ENCODE assay signal across 8 mouse cellular contexts in genomic region chr4:133675594-133676016, GRCm38 (mm10). TPM values are rescaled to one million over a fixed set of nuclear protein-coding genes. Genes with fewer than 3 reads are reported as not detected.
DNase-seq lines count a peak whose midpoint lies in the region; ATAC-seq lines count a peak whose summit lies in the region.

No protein-coding gene starts in this region.

- no peaks in the 10 kb centered on the region for H3K9me3 ChIP-seq in heart, embryonic 11.5 days (replicated peaks; ENCODE audit: control insufficient read depth, low read length)
- no peaks in the 10 kb centered on the region for H3K9me3 ChIP-seq in kidney, embryonic 16.5 days (ENCODE audit: low read length)

- DNase-seq in left cerebral cortex, postnatal 14 days (ENCODE audit: low spot score in 2 of 2) = peak; percentile 49 to 59
- no peak for DNase-seq in left cerebral cortex, adult 18-20 months (ENCODE audit: low spot score in 2 of 2)
- peak; percentile 75 for DNase-seq in embryo, embryonic 9.5 days (ENCODE audit: extremely low spot score)
- peak; percentile 87 for DNase-seq in lung, postnatal 10 days
- peak; percentile 75 to 83 for DNase-seq in right cerebral cortex, postnatal 10 days (ENCODE audit: low spot score in 2 of 2)

- 0 out of 2 replicates have a peak, but pooled peaks have one; percentile 15 for ATAC-seq in heart, embryonic 11.5 days (replicated peaks; ENCODE audit: insufficient number of reproducible peaks, low FRiP score, low TSS enrichment)
- ATAC-seq in kidney, embryonic 16.5 days (ENCODE audit: low FRiP score, low TSS enrichment) = peak; percentile 57
- no peak for ATAC-seq in activated CD4-positive, CD25-positive, alpha-beta regulatory T cell, adult 4 months

- intact Hi-C loops in left cerebral cortex, postnatal 14 days (cut with DNase I) = no loop called here

- peaks cover 5% of the 10 kb centered on the region for H3K36me3 ChIP-seq in heart, embryonic 11.5 days (ENCODE audit: control insufficient read depth, insufficient read depth, low read length)
- peaks cover 23% of the 10 kb centered on the region for H3K36me3 ChIP-seq in kidney, embryonic 16.5 days (ENCODE audit: insufficient read depth, low read length)

- peak overlapping the region; percentile 45 for H3K4me2 ChIP-seq in heart, embryonic 11.5 days
- H3K4me2 ChIP-seq in kidney, embryonic 16.5 days (replicated peaks; ENCODE audit: low read depth, low read length) = 0 out of 2 replicates have a peak overlapping the region, but pooled peaks have one; percentile 5

- peaks cover 41% of the 10 kb centered on the region for H3K4me1 ChIP-seq in heart, embryonic 11.5 days (ENCODE audit: control insufficient read depth, insufficient read depth, low read length)
- H3K4me1 ChIP-seq in kidney, embryonic 16.5 days (ENCODE audit: insufficient read depth, low read length) = peaks cover 54% of the 10 kb centered on the region

- no peaks in the 10 kb centered on the region for H3K27me3 ChIP-seq in heart, embryonic 11.5 days (ENCODE audit: control insufficient read depth, insufficient read depth, low read length)
- no peaks in the 10 kb centered on the region for H3K27me3 ChIP-seq in kidney, embryonic 16.5 days (ENCODE audit: insufficient read depth, low read length)

- peak overlapping the region; percentile 43 for H3K9ac ChIP-seq in heart, embryonic 11.5 days (ENCODE audit: low read depth, low read length)
- no peak overlapping the region for H3K9ac ChIP-seq in kidney, embryonic 16.5 days (replicated peaks; ENCODE audit: low read length)

- H3K4me3 ChIP-seq in heart, embryonic 11.5 days (ENCODE audit: low read depth, low read length) = no peak overlapping the region
- H3K4me3 ChIP-seq in kidney, embryonic 16.5 days (ENCODE audit: low read length) = no peak overlapping the region

- H3K27ac ChIP-seq in heart, embryonic 11.5 days (ENCODE audit: low read depth, low read length) = peak overlapping the region; percentile 81
- peak overlapping the region; percentile 72 for H3K27ac ChIP-seq in kidney, embryonic 16.5 days (ENCODE audit: low read length)

- 0% methylated on average over 5 of the region's 5 CpGs for WGBS in heart, embryonic 11.5 days (ENCODE audit: insufficient replicate concordance)
- WGBS in kidney, embryonic 16.5 days = 1% methylated on average over 5 of the region's 5 CpGs

RNA-seq across cellular contexts. Expression of gene Pigv, which starts 3.2 kb away (rescaled TPM):
- total RNA-seq in left cerebral cortex, postnatal 14 days (2021) = 1 to 10 TPM; 6.2 TPM
- 1 to 10 TPM; 7.1 to 9.7 TPM for total RNA-seq in left cerebral cortex, adult 18-20 months (2021)
- 11.4 and 13.9 TPM in 2 replicates for polyA plus RNA-seq in heart, embryonic 11.5 days (2014; fragmentation: Nextera tagmentation; extraction: Ambion mirVana)
- 19.2 and 22.7 TPM in 2 replicates for polyA plus RNA-seq in kidney, embryonic 16.5 days (2015; fragmentation: Nextera tagmentation; extraction: Ambion mirVana)
- 10 to 100 TPM; 10.6 to 11.9 TPM for polyA plus RNA-seq in activated CD4-positive, CD25-positive, alpha-beta regulatory T cell, adult 4 months (2017; shearing (Covaris generic))

RNA-seq across cellular contexts. Expression of gene Zdhhc18, which starts 25.7 kb away (rescaled TPM):
- total RNA-seq in left cerebral cortex, postnatal 14 days (2021) = 10 to 100 TPM; 29.3 to 32.9 TPM
- total RNA-seq in left cerebral cortex, adult 18-20 months (2021) = 10 to 100 TPM; 35.5 to 39.2 TPM
- polyA plus RNA-seq in heart, embryonic 11.5 days (2014; fragmentation: Nextera tagmentation; extraction: Ambion mirVana) = 1.5 and 2.5 TPM in 2 replicates
- 2.4 and 4.4 TPM in 2 replicates for polyA plus RNA-seq in kidney, embryonic 16.5 days (2015; fragmentation: Nextera tagmentation; extraction: Ambion mirVana)
- polyA plus RNA-seq in activated CD4-positive, CD25-positive, alpha-beta regulatory T cell, adult 4 months (2017; shearing (Covaris generic)) = 10 to 100 TPM; 25.8 to 28.8 TPM

Comparison
In these comparisons a context has a peak if more than half of its experiments do, and no peak if none do; other contexts are left out.
1. DNase-seq: peak in left cerebral cortex, postnatal 14 days (2 of 2), embryo, embryonic 9.5 days (single experiment), lung, postnatal 10 days (single experiment) and right cerebral cortex, postnatal 10 days (2 of 2); none in left cerebral cortex, adult 18-20 months (0 of 2).